Mouse (Mus musculus): ENCODE measurements around the gene Oard1. TPM values are rescaled to one million over a fixed set of nuclear protein-coding genes. Genes with fewer than 3 reads are reported as not detected.
A peak's percentile ranks its signal among the peaks of the same experiment; 100 is the strongest.

Oard1 gene
- polyA plus RNA-seq, 1 experiment from 2014 or later = 70.6 TPM

DNA sequence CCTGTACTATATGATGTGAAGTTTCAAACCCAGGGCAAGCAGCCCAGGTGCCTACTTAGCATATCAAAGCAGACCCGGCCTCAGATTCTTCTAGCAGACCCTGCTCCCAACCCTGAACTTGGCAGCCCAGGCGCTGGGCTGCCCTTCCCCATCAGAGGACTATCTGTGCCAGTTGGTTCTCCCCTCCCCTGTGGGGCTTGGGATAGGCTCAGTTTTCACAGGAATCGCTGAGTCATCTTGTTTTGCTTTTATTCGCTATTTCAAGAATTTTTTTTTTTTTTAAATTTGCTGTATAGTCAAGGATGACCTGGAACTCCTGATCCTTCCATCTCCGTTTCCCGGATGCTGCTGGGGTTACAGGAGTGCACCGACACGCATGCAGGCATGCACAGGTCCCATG, 37.9 kb downstream of the Oard1 start:
- Histone ChIP-seq H3K4me3 (ENCODE audit: low read length) (no peak overlapping the region), H3K4me1 (ENCODE audit: control insufficient read depth, insufficient read depth, low read length) (peaks cover 13% of the 10 kb centered on the region), H3K27me3 (replicated peaks; ENCODE audit: control insufficient read depth, insufficient read depth, low read length) (no peaks in the 10 kb centered on the region), H3K9ac (ENCODE audit: low read depth, low read length) (no peak overlapping the region), H3K36me3 (ENCODE audit: control insufficient read depth, insufficient read depth, low read length) (no peaks in the 10 kb centered on the region), H3K27ac (ENCODE audit: low read length) (no peak overlapping the region), H3K9me3 (ENCODE audit: control insufficient read depth, low read length) (no peaks in the 10 kb centered on the region), H3K4me2 (ENCODE audit: low read depth, low read length) (no peak overlapping the region)
- ATAC-seq = no peak
- 69% methylated on average over 8 of the region's 8 CpGs for WGBS

GRCm38 (mm10) chr17:48450666-48451352, 41.0 kb downstream of the Oard1 start:
- peaks cover 13% of the 10 kb centered on the region for H3K4me1 ChIP-seq (ENCODE audit: control insufficient read depth, insufficient read depth, low read length)
- WGBS = 86% methylated on average over 13 of the region's 13 CpGs
- no peaks in the 10 kb centered on the region for H3K9me3 ChIP-seq (ENCODE audit: control insufficient read depth, low read length)
- H3K27me3 ChIP-seq (replicated peaks; ENCODE audit: control insufficient read depth, insufficient read depth, low read length) = no peaks in the 10 kb centered on the region
- no peak overlapping the region for H3K4me3 ChIP-seq (ENCODE audit: low read length)
- H3K4me2 ChIP-seq (ENCODE audit: low read depth, low read length) = no peak overlapping the region
- peak; percentile 25; the same call in 1 of the 2 replicates for ATAC-seq
- no peaks in the 10 kb centered on the region for H3K36me3 ChIP-seq (ENCODE audit: control insufficient read depth, insufficient read depth, low read length)
- H3K27ac ChIP-seq (ENCODE audit: low read length) = no peak overlapping the region
- H3K9ac ChIP-seq (ENCODE audit: low read depth, low read length) = no peak overlapping the region

GRCm38 (mm10) chr17:48451353-48451675, 41.5 kb downstream of the Oard1 start, which contains the start of gene Tspo2:
TSS of gene Tspo2 (minus strand) at chr17:48451522.
- no peak for ATAC-seq
- H3K27me3 ChIP-seq (replicated peaks; ENCODE audit: control insufficient read depth, insufficient read depth, low read length) = no peaks in the 10 kb centered on the region
- peak within 1 kb of the TSS; percentile 29; the same call in 1 of the 2 replicates for H3K9ac ChIP-seq (ENCODE audit: low read depth, low read length)
- H3K36me3 ChIP-seq (ENCODE audit: control insufficient read depth, insufficient read depth, low read length) = no peaks in the 10 kb centered on the region
- H3K4me3 ChIP-seq (ENCODE audit: low read length) = no peak within 1 kb of the TSS
- H3K27ac ChIP-seq (ENCODE audit: low read length) = peak within 1 kb of the TSS; percentile 51
- H3K4me2 ChIP-seq (ENCODE audit: low read depth, low read length) = no peak within 1 kb of the TSS
- H3K4me1 ChIP-seq (ENCODE audit: control insufficient read depth, insufficient read depth, low read length) = peaks cover 13% of the 10 kb centered on the region
- no peaks in the 10 kb centered on the region for H3K9me3 ChIP-seq (ENCODE audit: control insufficient read depth, low read length)
- 55% methylated on average over 7 of the region's 7 CpGs for WGBS

DNA sequence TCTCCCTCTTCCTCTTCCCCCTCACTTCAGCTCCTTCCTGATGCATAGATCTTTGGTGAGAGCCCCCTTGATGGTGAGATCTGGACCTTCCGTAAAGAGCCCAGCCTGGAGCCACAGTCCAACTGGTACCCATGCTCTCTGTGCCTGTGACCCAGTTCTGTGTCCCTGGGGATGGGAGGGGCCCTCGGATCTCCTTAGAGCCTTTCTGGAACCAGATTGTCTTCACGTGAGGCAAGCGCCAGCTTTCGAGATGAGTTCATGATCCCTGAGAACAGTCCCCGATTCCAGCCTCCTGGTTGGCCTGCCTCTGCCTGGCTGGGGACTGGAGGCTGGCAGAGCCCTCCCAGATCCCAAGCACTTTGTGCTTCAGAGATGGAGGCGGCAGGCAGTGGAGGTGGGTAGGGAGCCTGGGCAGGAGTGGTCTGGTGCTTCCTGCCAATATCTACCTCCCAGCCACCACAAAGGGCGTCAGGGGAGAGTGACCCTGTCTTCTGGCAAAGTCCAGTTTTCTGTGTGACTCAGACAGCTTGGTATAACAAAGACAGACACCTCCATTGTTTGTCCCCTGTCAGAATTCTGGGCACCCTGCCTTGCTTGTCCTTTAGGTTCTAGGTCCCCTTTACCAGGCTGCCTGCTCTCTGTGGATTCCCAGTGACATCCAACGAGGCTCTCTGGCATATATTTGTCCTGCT, 42.1 kb downstream of the Oard1 start:
- H3K4me1 ChIP-seq (ENCODE audit: control insufficient read depth, insufficient read depth, low read length) = peaks cover 13% of the 10 kb centered on the region
- H3K27me3 ChIP-seq (replicated peaks; ENCODE audit: control insufficient read depth, insufficient read depth, low read length) = no peaks in the 10 kb centered on the region
- H3K27ac ChIP-seq (ENCODE audit: low read length) = peak overlapping the region; percentile 51
- H3K9ac ChIP-seq (ENCODE audit: low read depth, low read length) = peak overlapping the region; percentile 29; the same call in 1 of the 2 replicates
- no peaks in the 10 kb centered on the region for H3K36me3 ChIP-seq (ENCODE audit: control insufficient read depth, insufficient read depth, low read length)
- WGBS = 61% methylated on average over 9 of the region's 9 CpGs
- H3K9me3 ChIP-seq (ENCODE audit: control insufficient read depth, low read length) = no peaks in the 10 kb centered on the region
- no peak overlapping the region for H3K4me3 ChIP-seq (ENCODE audit: low read length)
- ATAC-seq = no peak
- no peak overlapping the region for H3K4me2 ChIP-seq (ENCODE audit: low read depth, low read length)

- Histone ChIP-seq H3K4me3 (ENCODE audit: low read length) (no peak overlapping the region), H3K4me1 (ENCODE audit: control insufficient read depth, insufficient read depth, low read length) (peaks cover 13% of the 10 kb centered on the region), H3K9me3 (ENCODE audit: control insufficient read depth, low read length) (no peaks in the 10 kb centered on the region), H3K36me3 (ENCODE audit: control insufficient read depth, insufficient read depth, low read length) (no peaks in the 10 kb centered on the region), H3K27ac (ENCODE audit: low read length) (no peak overlapping the region), H3K4me2 (ENCODE audit: low read depth, low read length) (no peak overlapping the region), H3K9ac (ENCODE audit: low read depth, low read length) (no peak overlapping the region), H3K27me3 (replicated peaks; ENCODE audit: control insufficient read depth, insufficient read depth, low read length) (no peaks in the 10 kb centered on the region)
- no peak for ATAC-seq
- 75% methylated on average over 7 of the region's 7 CpGs for WGBS
Measured at GRCm38 (mm10) chr17:48453489-48453888, 43.7 kb downstream of the Oard1 start.

DNA sequence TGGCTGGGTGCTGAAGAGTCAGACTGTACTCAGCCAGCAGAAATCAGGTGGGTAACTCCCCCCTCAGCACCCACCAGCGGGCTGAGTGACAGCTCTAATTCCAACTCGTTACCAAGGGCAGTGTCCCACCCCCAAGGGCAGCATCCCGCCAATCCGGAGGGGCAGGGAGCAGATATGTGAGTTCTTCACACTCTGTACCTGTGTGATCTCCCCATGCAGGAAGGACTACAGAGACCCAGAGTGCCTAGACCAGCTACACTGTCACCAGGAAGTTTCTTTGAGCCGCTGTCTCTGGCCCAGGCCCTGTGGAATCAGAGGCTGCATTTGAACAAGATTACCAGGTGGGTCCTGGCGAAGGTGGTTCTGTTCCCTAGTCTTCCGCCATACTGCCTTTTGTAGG, 44.4 kb downstream of the Oard1 start:
- ATAC-seq = peak; percentile 3; the same call in 1 of the 2 replicates
- Histone ChIP-seq H3K27me3 (replicated peaks; ENCODE audit: control insufficient read depth, insufficient read depth, low read length) (no peaks in the 10 kb centered on the region), H3K9me3 (ENCODE audit: control insufficient read depth, low read length) (no peaks in the 10 kb centered on the region), H3K36me3 (ENCODE audit: control insufficient read depth, insufficient read depth, low read length) (no peaks in the 10 kb centered on the region), H3K4me3 (ENCODE audit: low read length) (peak overlapping the region; percentile 54), H3K27ac (ENCODE audit: low read length) (peak overlapping the region; percentile 94), H3K4me1 (ENCODE audit: control insufficient read depth, insufficient read depth, low read length) (peaks cover 16% of the 10 kb centered on the region), H3K9ac (ENCODE audit: low read depth, low read length) (peak overlapping the region; percentile 68), H3K4me2 (ENCODE audit: low read depth, low read length) (peak overlapping the region; percentile 44)
- WGBS = 42% methylated on average over 7 of the region's 7 CpGs

- H3K9me3 ChIP-seq (ENCODE audit: control insufficient read depth, low read length) = no peaks in the 10 kb centered on the region
- no peaks in the 10 kb centered on the region for H3K36me3 ChIP-seq (ENCODE audit: control insufficient read depth, insufficient read depth, low read length)
- peak within 1 kb of the TSS; percentile 68 for H3K9ac ChIP-seq (ENCODE audit: low read depth, low read length)
- H3K27me3 ChIP-seq (replicated peaks; ENCODE audit: control insufficient read depth, insufficient read depth, low read length) = no peaks in the 10 kb centered on the region
- H3K4me3 ChIP-seq (ENCODE audit: low read length) = peak within 1 kb of the TSS; percentile 54
- WGBS = 42% methylated on average over 11 of the region's 11 CpGs
- ATAC-seq = peak; percentile 66
- peaks cover 19% of the 10 kb centered on the region for H3K4me1 ChIP-seq (ENCODE audit: control insufficient read depth, insufficient read depth, low read length)
- H3K27ac ChIP-seq (ENCODE audit: low read length) = peak within 1 kb of the TSS; percentile 94
- peak within 1 kb of the TSS; percentile 44 for H3K4me2 ChIP-seq (ENCODE audit: low read depth, low read length)
Measured at GRCm38 (mm10) chr17:48454688-48455087, 44.9 kb downstream of the Oard1 start, which contains the start of gene Unc5cl. TSS of gene Unc5cl (plus strand) at chr17:48454901.

- peaks cover 20% of the 10 kb centered on the region for H3K4me1 ChIP-seq (ENCODE audit: control insufficient read depth, insufficient read depth, low read length)
- H3K4me3 ChIP-seq (ENCODE audit: low read length) = peak overlapping the region; percentile 54
- H3K27me3 ChIP-seq (replicated peaks; ENCODE audit: control insufficient read depth, insufficient read depth, low read length) = no peaks in the 10 kb centered on the region
- peak; percentile 84 for ATAC-seq
- H3K36me3 ChIP-seq (ENCODE audit: control insufficient read depth, insufficient read depth, low read length) = no peaks in the 10 kb centered on the region
- H3K27ac ChIP-seq (ENCODE audit: low read length) = peak overlapping the region; percentile 94
- 75% methylated on average over 2 of the region's 2 CpGs for WGBS
- no peaks in the 10 kb centered on the region for H3K9me3 ChIP-seq (ENCODE audit: control insufficient read depth, low read length)
- H3K9ac ChIP-seq (ENCODE audit: low read depth, low read length) = peak overlapping the region; percentile 68
- H3K4me2 ChIP-seq (ENCODE audit: low read depth, low read length) = peak overlapping the region; percentile 44
Measured at GRCm38 (mm10) chr17:48455955-48456354, 46.1 kb downstream of the Oard1 start.

- peak overlapping the region; percentile 54 for H3K4me3 ChIP-seq (ENCODE audit: low read length)
- H3K27me3 ChIP-seq (replicated peaks; ENCODE audit: control insufficient read depth, insufficient read depth, low read length) = no peaks in the 10 kb centered on the region
- peak overlapping the region; percentile 85 for H3K27ac ChIP-seq (ENCODE audit: low read length)
- no peaks in the 10 kb centered on the region for H3K9me3 ChIP-seq (ENCODE audit: control insufficient read depth, low read length)
- peaks cover 7% of the 10 kb centered on the region for H3K4me1 ChIP-seq (ENCODE audit: control insufficient read depth, insufficient read depth, low read length)
- ATAC-seq = peak; percentile 79
- H3K9ac ChIP-seq (ENCODE audit: low read depth, low read length) = peak overlapping the region; percentile 39; the same call in 1 of the 2 replicates
- WGBS = 44% methylated on average over 13 of the region's 13 CpGs
- 0 out of 2 replicates have a peak, but pooled peaks cover 4% of the 10 kb centered on the region for H3K36me3 ChIP-seq (ENCODE audit: control insufficient read depth, insufficient read depth, low read length)
- H3K4me2 ChIP-seq (ENCODE audit: low read depth, low read length) = peak overlapping the region; percentile 44
Measured at GRCm38 (mm10) chr17:48457971-48458653, 48.3 kb downstream of the Oard1 start.
